Mouse (Mus musculus): Measurements from ENCODE around the gene Tmem116.

The Tmem116 gene

GRCm38 (mm10) chr5:121536921-121537555 is 85.3 kb downstream of the Tmem116 start:
- DNase-seq (ENCODE audit: low read depth, low spot score), result peak; percentile 71

GRCm38 (mm10) chr5:121537588-121537987 is 85.9 kb downstream of the Tmem116 start:
- no peak for DNase-seq (ENCODE audit: low read depth, low spot score)

- DNase-seq (ENCODE audit: low read depth, low spot score), result peak; percentile 51
Measured at GRCm38 (mm10) chr5:121540066-121540465, 88.4 kb downstream of the Tmem116 start.

GRCm38 (mm10) chr5:121541235-121541634 is 89.5 kb downstream of the Tmem116 start:
- DNase-seq (ENCODE audit: low read depth, low spot score), result peak; percentile 64

GRCm38 (mm10) chr5:121543370-121543769 is 91.7 kb downstream of the Tmem116 start:
- DNase-seq (ENCODE audit: low read depth, low spot score), result no peak

GRCm38 (mm10) chr5:121544910-121545792 is 93.5 kb downstream of the Tmem116 start, which contains the start of the genes Adam1a and Gm42878:
TSS of gene Adam1a (minus strand) at chr5:121545482.
TSS of gene Gm42878 (minus strand) at chr5:121545482.
- DNase-seq (ENCODE audit: low read depth, low spot score), result peak; percentile 54

GRCm38 (mm10) chr5:121545793-121546529 is 94.3 kb downstream of the Tmem116 start, which contains the start of gene Mapkapk5:
TSS of gene Mapkapk5 (minus strand) at chr5:121545905.
- peak; percentile 99 for DNase-seq (ENCODE audit: low read depth, low spot score)

GRCm38 (mm10) chr5:121546530-121546895 is 94.8 kb downstream of the Tmem116 start:
- peak; percentile 81 for DNase-seq (ENCODE audit: low read depth, low spot score)

- no peak for DNase-seq (ENCODE audit: low read depth, low spot score)
Measured at GRCm38 (mm10) chr5:121547084-121547483, 95.4 kb downstream of the Tmem116 start.

- DNase-seq (ENCODE audit: low read depth, low spot score), result no peak
Measured at GRCm38 (mm10) chr5:121549196-121549595, 97.5 kb downstream of the Tmem116 start.

GRCm38 (mm10) chr5:121562436-121562835 is 110.7 kb downstream of the Tmem116 start:
- peak; percentile 58 for DNase-seq (ENCODE audit: low read depth, low spot score)

GRCm38 (mm10) chr5:121564468-121564895 is 112.8 kb downstream of the Tmem116 start:
- DNase-seq (ENCODE audit: low read depth, low spot score), result peak; percentile 95

- no peak for DNase-seq (ENCODE audit: low read depth, low spot score)
Measured at GRCm38 (mm10) chr5:121566035-121566681, 114.5 kb downstream of the Tmem116 start.

GRCm38 (mm10) chr5:121569881-121570420 is 118.3 kb downstream of the Tmem116 start:
- no peak for DNase-seq (ENCODE audit: low read depth, low spot score)

GRCm38 (mm10) chr5:121570787-121571186 is 119.1 kb downstream of the Tmem116 start:
- DNase-seq (ENCODE audit: low read depth, low spot score), result no peak
